Mouse (Mus musculus): ENCODE data around the gene Pla2g4b. TPM values are rescaled to one million over a fixed set of nuclear protein-coding genes. Genes with fewer than 3 reads are reported as not detected.

Gene Pla2g4b
- polyA plus RNA-seq, 1 experiment, result 1.9 TPM

DNA sequence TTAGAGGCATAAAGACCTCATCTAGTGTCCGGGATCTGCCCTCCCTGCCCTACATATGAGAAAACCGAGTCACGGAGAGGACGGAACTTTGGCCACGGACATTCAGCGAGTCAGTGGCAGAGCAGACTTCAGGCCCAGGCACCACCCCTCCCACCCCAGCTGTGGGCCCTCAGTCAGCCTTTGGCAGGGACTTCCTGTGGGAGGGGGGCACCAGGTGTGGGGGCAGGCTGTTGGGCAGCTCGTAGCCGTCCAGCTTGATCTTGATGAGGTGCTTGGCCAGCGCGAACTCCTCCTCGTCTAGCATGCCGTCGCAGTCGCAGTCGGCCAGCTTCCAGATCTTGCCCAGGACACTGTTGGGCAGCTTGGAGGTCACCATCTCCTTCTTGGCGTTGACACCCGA, 57.8 kb downstream of the Pla2g4b start:
- TF ChIP-seq POLR2A (IDR thresholded peaks at IDR 0.05; ENCODE audit: low read depth, low read length) (no peak), CTCF (IDR thresholded peaks at IDR 0.05; ENCODE audit: borderline replicate concordance, insufficient read depth, low read length) (no peak)
- H3K4me3 ChIP-seq (ENCODE audit: insufficient read depth, low read length), result no peak overlapping the region
- no peak overlapping the region for H3K27ac ChIP-seq (ENCODE audit: insufficient read depth, low read length)
- H3K4me1 ChIP-seq (ENCODE audit: control insufficient read depth, insufficient read depth, low read length), result peaks cover 7% of the 10 kb centered on the region; the same call in 1 of the 2 replicates

Other genes with a start within 250 kb of the Pla2g4b start
- gene Rpap1, start 245.9 kb upstream of the Pla2g4b start, polyA plus RNA-seq (2011; ENCODE audit: insufficient read length, low read depth, missing spikeins), result 12.2 and 13.0 TPM in 2 replicates
- gene Tyro3, start 235.7 kb upstream of the Pla2g4b start, polyA plus RNA-seq (2011; ENCODE audit: insufficient read length, low read depth, missing spikeins), result 17.8 and 19.9 TPM in 2 replicates
- 55.7 and 69.2 TPM in 2 replicates for gene Mga, start 136.2 kb upstream of the Pla2g4b start, polyA plus RNA-seq (2011; ENCODE audit: insufficient read length, low read depth, missing spikeins)
- 14.6 and 16.2 TPM in 2 replicates for gene Mapkbp1, start 60.7 kb upstream of the Pla2g4b start, polyA plus RNA-seq (2011; ENCODE audit: insufficient read length, low read depth, missing spikeins)
- gene Jmjd7, start 5.9 kb upstream of the Pla2g4b start, polyA plus RNA-seq (2011; ENCODE audit: insufficient read length, low read depth, missing spikeins), result 4.4 and 6.3 TPM in 2 replicates
- gene Gm28042, start 5.9 kb upstream of the Pla2g4b start, polyA plus RNA-seq (2011; ENCODE audit: insufficient read length, low read depth, missing spikeins), result 0.53 and 3.4 TPM in 2 replicates
- gene Ehd4, start 121.2 kb downstream of the Pla2g4b start, polyA plus RNA-seq (2011; ENCODE audit: insufficient read length, low read depth, missing spikeins), result 19.5 and 22.9 TPM in 2 replicates
- not detected in 2 replicates for gene Pla2g4e, start 211.9 kb downstream of the Pla2g4b start, polyA plus RNA-seq (2011; ENCODE audit: insufficient read length, low read depth, missing spikeins)